Comparison of ENCODE assay signal across 10 mouse cellular contexts in genomic region chr1:134674312-134674711, GRCm38 (mm10). TPM values are rescaled to one million over a fixed set of nuclear protein-coding genes. Genes with fewer than 3 reads are reported as not detected.
A peak's percentile ranks its signal among the peaks of the same experiment; 100 is the strongest.
DNase-seq lines count a peak whose midpoint lies in the region; ATAC-seq and TF ChIP-seq lines count a peak whose summit lies in the region.
"Had no signal": no experiment of that assay in that cellular context is flagged by ENCODE, and none has a peak within 500 bp of the region (broad histone marks: within the 10 kb centered on the region; RNA-seq: fewer than 3 reads in every experiment).

No protein-coding gene starts in this region.

- H3K4me1 ChIP-seq in intestine, postnatal 0 days (replicated peaks; ENCODE audit: control insufficient read depth, insufficient read depth, low read length), result no peaks in the 10 kb centered on the region
- H3K4me1 ChIP-seq in intestine, embryonic 15.5 days (replicated peaks), result no peaks in the 10 kb centered on the region; the same call in 1 of the 2 replicates
- no peaks in the 10 kb centered on the region for H3K4me1 ChIP-seq in ES-Bruce4 (ENCODE audit: control insufficient read depth, insufficient read depth, low read length)
- no peaks in the 10 kb centered on the region for H3K4me1 ChIP-seq in midbrain, embryonic 14.5 days (ENCODE audit: control insufficient read depth, insufficient read depth, low read length)
- H3K4me1 ChIP-seq: limb, embryonic 15.5 days had no signal

- peak; percentile 71 for TF ChIP-seq CTCF in intestine, postnatal 0 days (IDR thresholded peaks at IDR 0.05; ENCODE audit: low read depth)
- peak; percentile 61 for TF ChIP-seq CTCF in ES-Bruce4 (IDR thresholded peaks at IDR 0.05; ENCODE audit: low read depth, low read length)

- H3K9me3 ChIP-seq in intestine, postnatal 0 days (ENCODE audit: control insufficient read depth), result no peaks in the 10 kb centered on the region
- H3K9me3 ChIP-seq in intestine, embryonic 15.5 days, result no peaks in the 10 kb centered on the region
- H3K9me3 ChIP-seq in ES-Bruce4 (replicated peaks; ENCODE audit: control insufficient read depth, insufficient read depth, low read length, poor library complexity, severe bottlenecking), result no peaks in the 10 kb centered on the region
- no peaks in the 10 kb centered on the region for H3K9me3 ChIP-seq in midbrain, embryonic 14.5 days (ENCODE audit: control insufficient read depth, low read length)
- H3K9me3 ChIP-seq: limb, embryonic 15.5 days had no signal

- peak; percentile 74 for DNase-seq in brain, adult 2 months (ENCODE audit: low read depth, low spot score)
- DNase-seq in midbrain, embryonic 14.5 days, result no peak
- DNase-seq in right cerebral cortex, adult 18-20 months, result no peak
- no peak for DNase-seq in retina, embryonic 14.5 days (ENCODE audit: low spot score)

- no peak for TF ChIP-seq POLR2A in ES-Bruce4 (IDR thresholded peaks at IDR 0.05; ENCODE audit: insufficient read depth, low read length)

- H3K27me3 ChIP-seq in intestine, postnatal 0 days (replicated peaks; ENCODE audit: control insufficient read depth, insufficient read depth, low read length), result no peaks in the 10 kb centered on the region
- H3K27me3 ChIP-seq in intestine, embryonic 15.5 days (replicated peaks), result no peaks in the 10 kb centered on the region
- H3K27me3 ChIP-seq in ES-Bruce4 (ENCODE audit: control insufficient read depth, insufficient read depth, low read length, poor library complexity, severe bottlenecking), result no peaks in the 10 kb centered on the region
- H3K27me3 ChIP-seq in midbrain, embryonic 14.5 days (ENCODE audit: control insufficient read depth, insufficient read depth, low read length), result no peaks in the 10 kb centered on the region
- H3K27me3 ChIP-seq: limb, embryonic 15.5 days had no signal

- WGBS in intestine, postnatal 0 days, result 0% methylated on average over 1 of the region's 1 CpGs
- 6% methylated on average over 1 of the region's 1 CpGs for WGBS in intestine, embryonic 15.5 days
- 9% methylated on average over 1 of the region's 1 CpGs for WGBS in midbrain, embryonic 14.5 days

- H3K4me3 ChIP-seq in intestine, postnatal 0 days (ENCODE audit: low read depth, low read length), result no peak overlapping the region
- no peak overlapping the region for H3K4me3 ChIP-seq in intestine, embryonic 15.5 days (replicated peaks)
- H3K4me3 ChIP-seq in ES-Bruce4 (ENCODE audit: low read depth, low read length), result no peak overlapping the region
- H3K4me3 ChIP-seq in midbrain, embryonic 14.5 days (replicated peaks; ENCODE audit: low read depth, low read length), result no peak overlapping the region
- H3K4me3 ChIP-seq: limb, embryonic 15.5 days had no signal

- no peak for TF ChIP-seq EP300 in ES-Bruce4 (IDR thresholded peaks at IDR 0.05; ENCODE audit: insufficient read depth, low read depth, low read length)

- H3K36me3 ChIP-seq in intestine, postnatal 0 days (ENCODE audit: control insufficient read depth, insufficient read depth), result no peaks in the 10 kb centered on the region
- H3K36me3 ChIP-seq in intestine, embryonic 15.5 days, result no peaks in the 10 kb centered on the region
- no peaks in the 10 kb centered on the region for H3K36me3 ChIP-seq in ES-Bruce4 (ENCODE audit: control insufficient read depth, insufficient read depth, low read length, poor library complexity, severe bottlenecking)
- H3K36me3 ChIP-seq in midbrain, embryonic 14.5 days (ENCODE audit: control insufficient read depth, insufficient read depth, low read length), result no peaks in the 10 kb centered on the region
- H3K36me3 ChIP-seq: limb, embryonic 15.5 days had no signal

- no peak overlapping the region for H3K27ac ChIP-seq in intestine, postnatal 0 days (ENCODE audit: low read depth, low read length)
- no peak overlapping the region for H3K27ac ChIP-seq in intestine, embryonic 15.5 days
- no peak overlapping the region for H3K27ac ChIP-seq in ES-Bruce4 (ENCODE audit: insufficient read depth, low read length)
- no peak overlapping the region for H3K27ac ChIP-seq in midbrain, embryonic 14.5 days (replicated peaks; ENCODE audit: low read depth, low read length)
- H3K27ac ChIP-seq: limb, embryonic 15.5 days had no signal

- no peak overlapping the region for H3K9ac ChIP-seq in intestine, postnatal 0 days (ENCODE audit: low read depth, low read length)
- H3K9ac ChIP-seq in intestine, embryonic 15.5 days, result no peak overlapping the region
- H3K9ac ChIP-seq in ES-Bruce4 (ENCODE audit: low read depth, poor library complexity, severe bottlenecking), result no peak overlapping the region
- no peak overlapping the region for H3K9ac ChIP-seq in midbrain, embryonic 14.5 days (replicated peaks; ENCODE audit: low read length)
- H3K9ac ChIP-seq: limb, embryonic 15.5 days had no signal

- ATAC-seq in intestine, postnatal 0 days, result no peak
- ATAC-seq in intestine, embryonic 15.5 days, result no peak
- peak; percentile 72 for ATAC-seq in megakaryocyte-erythroid progenitor cell, adult 5-6 weeks (replicated peaks; ENCODE audit: low FRiP score, low TSS enrichment, poor library complexity, severe bottlenecking)
- no peak for ATAC-seq in midbrain, embryonic 14.5 days (ENCODE audit: low FRiP score, low TSS enrichment)

- H3K4me2 ChIP-seq in intestine, postnatal 0 days (replicated peaks; ENCODE audit: low read depth), result no peak overlapping the region
- H3K4me2 ChIP-seq in intestine, embryonic 15.5 days (replicated peaks), result no peak overlapping the region
- no peak overlapping the region for H3K4me2 ChIP-seq in midbrain, embryonic 14.5 days (ENCODE audit: low read length)
- H3K4me2 ChIP-seq: limb, embryonic 15.5 days had no signal

RNA-seq across cellular contexts. Expression of gene Syt2, which starts 27.8 kb away (rescaled TPM):
- 0.48 and 0.84 TPM in 2 replicates for polyA plus RNA-seq in intestine, postnatal 0 days (2015; fragmentation: Nextera tagmentation; extraction: Ambion mirVana)
- 0.87 and 2.0 TPM in 2 replicates for polyA plus RNA-seq in intestine, embryonic 15.5 days (2015; fragmentation: Nextera tagmentation; extraction: Ambion mirVana)
- 0.12 TPM in 1 of 2 replicates, not detected in the other for polyA plus RNA-seq in ES-Bruce4 (2011; ENCODE audit: insufficient read depth, insufficient read length, low read depth, missing spikeins)
- total RNA-seq in megakaryocyte-erythroid progenitor cell, adult 5-6 weeks (2014; fragmentation: Nextera tagmentation), result 0.33 TPM in 1 of 2 replicates, not detected in the other
- total RNA-seq in megakaryocyte-erythroid progenitor cell, adult 5-6 weeks (2017), result 0.05 TPM in 1 of 2 replicates, not detected in the other
- polyA plus RNA-seq in midbrain, embryonic 14.5 days (2014; fragmentation: Nextera tagmentation; extraction: Ambion mirVana), result 1.3 and 2.1 TPM in 2 replicates
- total RNA-seq: heart, postnatal 36 days had no signal
